Mouse (Mus musculus): ENCODE data around the gene Rmi1.
A peak's percentile ranks its signal among the peaks of the same experiment; 100 is the strongest.

Rmi1 gene

GRCm38 (mm10) chr13:58401135-58402002, 679 bp upstream of the Rmi1 start:
- peak; percentile 85 for DNase-seq (ENCODE audit: low read depth)

- no peak for DNase-seq (ENCODE audit: low read depth)
These were observed 679 bp downstream of the Rmi1 start for GRCm38 (mm10) chr13:58402744-58403110.

GRCm38 (mm10) chr13:58403243-58403642, 1.2 kb downstream of the Rmi1 start, which contains the start of gene Hnrnpk:
Gene Hnrnpk, minus strand, starts transcription at chr13:58403343.
- DNase-seq (ENCODE audit: low read depth) = peak; percentile 5

GRCm38 (mm10) chr13:58411073-58411472, 9.0 kb downstream of the Rmi1 start:
- DNase-seq (ENCODE audit: low read depth) = no peak

GRCm38 (mm10) chr13:58415374-58415773, 13.3 kb downstream of the Rmi1 start:
- peak; percentile 8 for DNase-seq (ENCODE audit: low read depth)

GRCm38 (mm10) chr13:58415838-58416237, 13.8 kb downstream of the Rmi1 start:
- peak; percentile 15 for DNase-seq (ENCODE audit: low read depth)

- DNase-seq (ENCODE audit: low read depth) = no peak
These were observed 16.6 kb downstream of the Rmi1 start for GRCm38 (mm10) chr13:58418656-58419055.

GRCm38 (mm10) chr13:58419266-58419665, 17.2 kb downstream of the Rmi1 start:
- no peak for DNase-seq (ENCODE audit: low read depth)

- no peak for DNase-seq (ENCODE audit: low read depth)
These were observed 19.0 kb downstream of the Rmi1 start for GRCm38 (mm10) chr13:58421026-58421425.

- no peak for DNase-seq (ENCODE audit: low read depth)
These were observed 20.2 kb downstream of the Rmi1 start for GRCm38 (mm10) chr13:58422242-58422641.

- peak; percentile 60 for DNase-seq (ENCODE audit: low read depth)
These were observed 21.1 kb downstream of the Rmi1 start for GRCm38 (mm10) chr13:58423061-58423660.

GRCm38 (mm10) chr13:58439716-58440115, 37.7 kb downstream of the Rmi1 start:
- no peak for DNase-seq (ENCODE audit: low read depth)

- no peak for DNase-seq (ENCODE audit: low read depth)
These were observed 41.3 kb downstream of the Rmi1 start for GRCm38 (mm10) chr13:58443326-58443725.

GRCm38 (mm10) chr13:58443787-58444186, 41.7 kb downstream of the Rmi1 start:
- DNase-seq (ENCODE audit: low read depth) = peak; percentile 70

GRCm38 (mm10) chr13:58446541-58446940, 44.5 kb downstream of the Rmi1 start:
- no peak for DNase-seq (ENCODE audit: low read depth)

GRCm38 (mm10) chr13:58450459-58451182, 48.6 kb downstream of the Rmi1 start:
- DNase-seq (ENCODE audit: low read depth) = no peak

- no peak for DNase-seq (ENCODE audit: low read depth)
These were observed 50.2 kb downstream of the Rmi1 start for GRCm38 (mm10) chr13:58452246-58452645.

- peak; percentile 44 for DNase-seq (ENCODE audit: low read depth)
These were observed 50.8 kb downstream of the Rmi1 start for GRCm38 (mm10) chr13:58452651-58453413.

GRCm38 (mm10) chr13:58453541-58453940, 51.5 kb downstream of the Rmi1 start:
- no peak for DNase-seq (ENCODE audit: low read depth)

- no peak for DNase-seq (ENCODE audit: low read depth)
These were observed 54.5 kb downstream of the Rmi1 start for GRCm38 (mm10) chr13:58456547-58456946.

GRCm38 (mm10) chr13:58458811-58459210, 56.8 kb downstream of the Rmi1 start:
- DNase-seq (ENCODE audit: low read depth) = peak; percentile 86
